Mouse (Mus musculus) neural tube, embryonic 11.5 days (tissue): ENCODE results near the gene Rab3ip. TPM values are rescaled to one million over a fixed set of nuclear protein-coding genes. Genes with fewer than 3 reads are reported as not detected.

Experiments
- ATAC-seq: fragments of 200-750 bp; cut with Nextera tagmentation; 2 replicates; pipeline ENCODE4 v1.8.0; 2017; ENCODE audit warnings: moderate number of reproducible peaks, mild to moderate bottlenecking, moderate TSS enrichment, moderate library complexity; ENCODE audit not compliant: insufficient read depth, low FRiP score, low TSS enrichment
- DNase-seq: peaks from one replicate; pipeline ENCODE4 v3.0.0-alpha.2; 2015; ENCODE audit warnings: low spot score
- H3K27ac ChIP-seq: fragments of 300-500 bp; sonication (generic); 2 replicates; pipeline ENCODE4 v1.5.1; 2014; ENCODE audit warnings: low read depth, mild to moderate bottlenecking, low read length
- H3K27me3 ChIP-seq: fragments of 300-500 bp; sonication (generic); 2 replicates; pipeline ENCODE4 v1.6.1; 2014; ENCODE audit warnings: mild to moderate bottlenecking, low read length, mixed read lengths; ENCODE audit not compliant: control insufficient read depth, insufficient read depth
- H3K36me3 ChIP-seq: fragments of 300-500 bp; sonication (generic); 2 replicates; pipeline ENCODE4 v1.6.1; 2014; ENCODE audit warnings: mild to moderate bottlenecking, low read length, moderate library complexity, mixed read lengths; ENCODE audit not compliant: control insufficient read depth, insufficient read depth
- H3K4me1 ChIP-seq: fragments of 300-500 bp; sonication (generic); 2 replicates; pipeline ENCODE4 v1.6.1; 2014; ENCODE audit warnings: low read length, mixed read lengths; ENCODE audit not compliant: control insufficient read depth, insufficient read depth
- H3K4me2 ChIP-seq: fragments of 300-500 bp; sonication (generic); 2 replicates; pipeline ENCODE4 v1.6.1; 2014; ENCODE audit warnings: low read depth, mild to moderate bottlenecking, moderate library complexity
- H3K4me3 ChIP-seq: fragments of 300-500 bp; sonication (generic); 2 replicates; pipeline ENCODE4 v1.5.1; 2014; ENCODE audit warnings: low read depth, low read length
- H3K9ac ChIP-seq: fragments of 300-500 bp; sonication (generic); 2 replicates; pipeline ENCODE4 v1.6.1; 2014; ENCODE audit warnings: mild to moderate bottlenecking, low read length
- H3K9me3 ChIP-seq: fragments of 300-500 bp; sonication (generic); 2 replicates; pipeline ENCODE4 v1.6.1; 2016; ENCODE audit warnings: low read length; ENCODE audit not compliant: control insufficient read depth
- WGBS: fragments of 180-500 bp; shearing (Covaris S2); extraction: QIAGEN DNeasy Blood & Tissue Kit; methylation state at CpG from one replicate; pipeline ENCODE4 v1.1.7; 2014; 5-methylcytosine and 5-hydroxymethylcytosine counted together
- polyA plus RNA-seq: library from polyadenylated mRNA; unstranded; fragments of >200 nt; fragmentation: Nextera tagmentation; extraction: Ambion mirVana; gene quantifications from 2 replicates; pipeline ENCODE4 v1.2.1, GENCODE M21; 2014

Rab3ip gene
- polyA plus RNA-seq, result 45.8 and 49.1 TPM in 2 replicates

DNA sequence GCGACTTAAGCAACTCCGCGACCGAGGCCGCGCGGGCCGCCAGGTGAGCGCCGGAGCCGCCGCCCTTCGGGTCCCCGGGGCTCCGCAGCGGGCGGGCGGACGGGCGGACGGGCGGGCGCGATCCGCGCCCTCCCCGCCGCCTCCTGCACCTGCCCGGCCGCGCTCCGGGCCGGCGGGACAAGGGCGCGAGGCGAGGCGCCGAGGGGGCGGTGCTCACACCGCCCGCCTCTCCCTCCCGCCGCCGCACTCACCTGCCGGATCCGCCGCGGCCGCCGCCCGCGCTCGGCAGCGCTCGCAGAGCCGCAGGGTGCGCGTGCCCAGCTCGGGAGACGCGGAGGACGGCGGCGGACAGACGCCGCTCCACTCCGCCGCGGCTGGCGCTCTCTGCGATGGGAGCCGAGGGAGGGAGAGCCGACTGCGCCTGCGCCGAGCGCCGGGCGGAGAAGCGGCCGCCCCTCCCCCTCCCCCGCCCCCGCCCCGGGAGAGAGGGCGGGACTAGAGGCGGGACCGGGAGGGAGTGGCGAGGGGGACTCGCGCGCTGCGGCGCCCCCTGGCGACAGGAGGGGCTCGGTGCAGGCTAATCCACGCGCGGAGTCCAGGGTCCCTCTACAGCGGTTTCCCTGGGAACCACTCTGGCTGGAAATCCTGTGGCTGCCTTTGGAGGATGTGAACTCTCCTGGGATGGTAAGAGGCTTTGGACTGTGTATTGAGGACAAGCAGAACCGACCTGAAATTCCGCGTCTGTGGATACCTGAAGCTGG, at the start of gene Rab3ip:
TSS of gene Rab3ip (minus strand) at position 761 of the 761 bp plus-strand sequence.
- DNase-seq, result peak; percentile 97
- H3K27ac ChIP-seq, result peak within 1 kb of the TSS; percentile 67; the same call in 1 of the 2 replicates
- H3K4me3 ChIP-seq, result peak within 1 kb of the TSS; percentile 74
- no peaks in the 10 kb centered on the region for H3K9me3 ChIP-seq
- peak within 1 kb of the TSS; percentile 58 for H3K4me2 ChIP-seq
- under 1% methylated on average over 59 of the region's 103 CpGs for WGBS
- no peaks in the 10 kb centered on the region for H3K36me3 ChIP-seq
- no peaks in the 10 kb centered on the region for H3K27me3 ChIP-seq
- H3K4me1 ChIP-seq, result peaks cover 5% of the 10 kb centered on the region; the same call in 1 of the 2 replicates
- ATAC-seq, result peak; percentile 91
- peak within 1 kb of the TSS; percentile 72 for H3K9ac ChIP-seq

DNA sequence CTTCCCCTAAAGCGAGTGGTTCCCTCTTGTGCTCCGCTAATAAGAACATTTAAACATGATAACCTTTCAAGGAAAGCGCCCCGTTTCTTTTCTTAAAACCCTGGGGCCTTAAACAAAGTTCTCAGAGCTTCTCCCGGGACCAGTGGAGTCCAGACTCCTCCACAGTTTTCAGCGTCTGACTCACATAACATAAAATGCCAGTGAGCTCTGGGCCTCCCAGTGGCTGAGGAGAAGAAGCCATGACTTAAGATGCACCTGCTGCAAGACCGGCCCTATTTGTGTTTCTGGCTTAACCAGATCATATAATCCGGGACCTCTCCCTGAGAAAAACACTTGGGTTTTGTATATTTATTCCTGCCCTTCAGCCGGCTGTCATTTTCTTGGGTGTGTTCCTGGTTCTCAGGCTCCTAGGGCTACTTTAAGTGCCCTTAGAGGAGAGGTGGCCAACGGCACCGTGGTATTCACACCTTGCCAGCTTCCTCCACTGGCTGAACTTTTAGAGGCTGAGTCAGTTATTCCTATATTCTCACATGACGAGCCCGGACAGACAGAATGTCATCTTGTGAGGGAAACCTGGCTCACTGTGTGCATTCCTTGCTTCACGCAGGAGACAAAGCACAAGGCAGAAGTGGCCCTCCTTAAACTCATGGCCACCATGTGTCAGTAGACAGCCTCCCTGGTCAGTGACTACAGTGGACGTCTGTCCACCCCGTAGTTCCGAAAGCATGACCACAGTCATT, 48.3 kb upstream of the Rab3ip start:
- ATAC-seq, result no peak
- no peaks in the 10 kb centered on the region for H3K9me3 ChIP-seq
- no peak overlapping the region for H3K4me2 ChIP-seq
- no peaks in the 10 kb centered on the region for H3K4me1 ChIP-seq
- H3K27me3 ChIP-seq, result no peaks in the 10 kb centered on the region
- DNase-seq, result no peak
- H3K27ac ChIP-seq, result no peak overlapping the region
- no peak overlapping the region for H3K9ac ChIP-seq
- no peaks in the 10 kb centered on the region for H3K36me3 ChIP-seq
- H3K4me3 ChIP-seq, result no peak overlapping the region
- 88% methylated on average over 17 of the region's 17 CpGs for WGBS

DNA sequence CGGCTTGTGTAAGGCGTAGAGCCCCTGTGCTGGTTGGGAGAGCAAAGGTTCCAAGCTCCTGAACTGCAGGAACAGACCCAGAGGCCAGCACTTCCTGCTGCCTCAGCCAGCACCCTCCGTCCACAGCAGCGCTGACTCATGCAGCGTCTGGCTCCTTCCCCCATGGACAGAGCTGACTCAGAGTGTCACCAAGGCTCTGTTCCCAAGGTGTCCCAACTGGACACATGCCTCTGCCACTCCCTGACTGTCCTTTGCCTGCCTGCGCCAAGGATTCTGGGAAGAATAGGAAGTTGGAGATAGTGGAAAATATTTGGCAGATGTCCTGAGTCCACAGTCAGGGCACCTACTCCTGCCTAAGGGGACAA, 45.6 kb upstream of the Rab3ip start:
- no peaks in the 10 kb centered on the region for H3K4me1 ChIP-seq
- DNase-seq, result no peak
- H3K27ac ChIP-seq, result no peak overlapping the region
- H3K36me3 ChIP-seq, result no peaks in the 10 kb centered on the region
- H3K4me3 ChIP-seq, result no peak overlapping the region
- no peak for ATAC-seq
- H3K4me2 ChIP-seq, result no peak overlapping the region
- H3K27me3 ChIP-seq, result no peaks in the 10 kb centered on the region
- no peaks in the 10 kb centered on the region for H3K9me3 ChIP-seq
- whole genome bisulfite sequencing, result 70% methylated on average over 6 of the region's 6 CpGs
- H3K9ac ChIP-seq, result no peak overlapping the region

DNA sequence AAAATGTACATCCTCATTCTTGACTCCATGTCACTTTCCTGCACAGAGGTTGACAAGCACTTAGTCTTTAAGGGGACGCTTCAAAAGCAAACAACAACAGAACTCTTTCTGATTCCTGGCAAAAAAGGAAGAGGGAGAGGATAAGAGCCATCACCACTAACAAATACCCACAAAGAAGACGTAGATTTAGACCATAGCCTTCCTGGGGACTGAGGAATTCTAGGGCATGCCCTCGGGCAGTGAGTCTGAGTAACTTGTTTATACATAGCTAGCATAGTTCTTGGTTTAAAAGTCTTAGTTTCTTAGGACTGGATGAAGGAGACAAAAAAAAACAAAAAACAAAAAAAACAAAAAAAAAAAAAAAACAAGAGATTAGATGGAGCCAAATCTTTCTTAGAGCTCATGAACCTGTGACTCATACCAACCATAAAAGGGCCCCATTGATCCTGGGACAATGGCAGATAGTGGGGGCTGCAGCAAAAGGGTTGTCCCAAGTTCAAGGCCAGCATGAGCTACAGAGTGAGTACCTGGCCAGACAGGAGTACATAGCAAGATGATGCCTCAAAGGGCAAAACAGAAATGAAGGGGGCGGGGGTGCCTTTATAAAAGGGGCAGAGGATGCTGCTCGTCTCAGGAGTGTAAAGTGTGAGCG, 45.1 kb upstream of the Rab3ip start:
- Histone ChIP-seq H3K27me3 (no peaks in the 10 kb centered on the region), H3K4me1 (no peaks in the 10 kb centered on the region), H3K36me3 (no peaks in the 10 kb centered on the region), H3K27ac (no peak overlapping the region), H3K9me3 (no peaks in the 10 kb centered on the region), H3K9ac (no peak overlapping the region), H3K4me3 (no peak overlapping the region), H3K4me2 (no peak overlapping the region)
- WGBS, result 74% methylated on average over 6 of the region's 6 CpGs
- DNase-seq, result no peak
- ATAC-seq, result no peak

DNA sequence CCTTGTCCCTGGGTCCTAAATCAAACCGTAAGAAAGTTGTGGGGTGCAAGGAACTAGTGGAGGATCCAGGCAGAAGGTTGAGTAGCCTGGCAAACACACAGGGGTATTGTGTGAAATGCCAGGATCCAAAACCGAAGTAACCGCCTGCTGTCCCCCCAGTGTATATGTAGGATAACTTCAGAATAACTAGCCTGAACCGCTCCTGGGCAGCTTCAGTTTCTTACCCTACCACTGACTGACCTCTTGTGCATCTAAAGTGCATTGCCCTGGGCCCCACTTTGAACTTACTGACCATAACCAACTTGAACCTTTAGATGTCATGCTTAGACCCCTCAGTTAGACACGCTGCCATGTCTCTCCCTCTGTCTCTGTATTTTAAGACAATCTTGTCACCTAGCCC, 44.6 kb upstream of the Rab3ip start:
- no peak overlapping the region for H3K4me2 ChIP-seq
- ATAC-seq (no peak), DNase-seq (no peak)
- WGBS, result 79% methylated on average over 5 of the region's 5 CpGs
- H3K4me1 ChIP-seq, result no peaks in the 10 kb centered on the region
- H3K27me3 ChIP-seq, result no peaks in the 10 kb centered on the region
- H3K9ac ChIP-seq, result no peak overlapping the region
- no peak overlapping the region for H3K27ac ChIP-seq
- no peak overlapping the region for H3K4me3 ChIP-seq
- H3K9me3 ChIP-seq, result no peaks in the 10 kb centered on the region
- no peaks in the 10 kb centered on the region for H3K36me3 ChIP-seq

DNA sequence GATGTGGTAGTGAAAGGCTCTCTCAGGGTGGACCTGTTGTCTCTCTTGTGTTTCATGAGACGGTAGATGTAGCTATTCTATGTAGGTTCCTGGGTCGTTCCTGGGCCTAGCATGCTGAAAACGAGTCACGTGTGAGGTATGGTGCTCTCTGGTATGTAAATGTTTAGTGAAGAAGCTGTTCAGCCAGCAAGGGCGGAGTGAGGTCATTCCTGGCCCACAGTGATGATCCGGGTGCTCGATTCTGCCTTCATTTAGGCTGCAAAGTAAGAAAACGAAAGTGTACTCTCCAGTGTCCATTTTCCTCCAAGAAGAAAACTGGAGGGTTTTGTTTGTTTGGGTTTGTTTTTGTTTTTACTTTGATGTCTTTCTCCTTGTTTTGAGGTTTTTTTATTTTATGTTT, 43.4 kb upstream of the Rab3ip start:
- ATAC-seq (no peak), DNase-seq (no peak)
- 89% methylated on average over 8 of the region's 8 CpGs for WGBS
- H3K36me3 ChIP-seq, result no peaks in the 10 kb centered on the region
- no peaks in the 10 kb centered on the region for H3K4me1 ChIP-seq
- H3K9ac ChIP-seq, result no peak overlapping the region
- no peaks in the 10 kb centered on the region for H3K27me3 ChIP-seq
- no peak overlapping the region for H3K4me2 ChIP-seq
- H3K9me3 ChIP-seq, result no peaks in the 10 kb centered on the region
- no peak overlapping the region for H3K27ac ChIP-seq
- no peak overlapping the region for H3K4me3 ChIP-seq

DNA sequence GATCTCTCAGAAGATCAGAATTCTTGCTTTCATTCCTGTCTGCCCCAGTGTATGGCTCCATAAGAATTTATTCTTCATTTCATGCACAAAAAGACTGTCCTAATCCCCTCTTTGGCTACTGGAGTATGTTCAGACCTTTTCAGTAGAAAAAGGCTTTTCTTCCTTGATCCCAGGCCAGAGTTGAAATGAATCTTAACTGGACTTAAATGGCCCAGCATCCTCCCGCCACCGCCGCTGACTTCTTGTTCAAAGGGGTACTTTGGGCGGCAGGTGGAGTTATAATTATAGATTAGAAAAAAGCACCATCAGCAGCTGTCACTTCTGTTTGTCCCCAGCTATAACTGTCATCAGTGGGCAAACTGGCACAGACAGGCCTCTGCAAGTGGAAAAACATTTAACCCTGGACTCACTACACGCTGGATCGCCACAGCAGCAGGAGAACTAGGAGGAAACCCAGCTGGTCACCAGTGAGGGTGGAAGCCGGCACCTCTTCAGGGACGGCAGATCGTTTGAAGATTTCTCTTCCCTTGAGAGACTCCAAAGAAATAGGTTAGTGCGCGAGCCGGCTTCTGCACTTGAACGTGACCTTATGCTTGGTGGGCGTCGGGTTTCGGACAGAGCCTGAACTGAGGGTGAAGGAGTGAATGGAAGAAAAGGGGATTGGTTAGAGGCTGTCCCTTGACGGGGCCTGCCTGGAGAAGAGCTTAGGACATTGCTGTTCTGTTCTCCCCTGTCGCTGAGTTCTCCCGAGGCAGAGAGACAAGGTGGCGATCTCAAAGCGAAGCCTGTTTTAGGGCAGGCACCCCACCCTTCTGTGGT, 35.9 kb upstream of the Rab3ip start, which contains the start of gene Best3:
TSS of gene Best3 (plus strand) at position 51 of the 819 bp plus-strand sequence.
- no peak within 1 kb of the TSS for H3K27ac ChIP-seq
- no peak within 1 kb of the TSS for H3K4me2 ChIP-seq
- no peaks in the 10 kb centered on the region for H3K36me3 ChIP-seq
- no peak within 1 kb of the TSS for H3K4me3 ChIP-seq
- ATAC-seq, result no peak
- H3K9ac ChIP-seq, result no peak within 1 kb of the TSS
- DNase-seq, result no peak
- WGBS, result 57% methylated on average over 21 of the region's 21 CpGs
- no peaks in the 10 kb centered on the region for H3K27me3 ChIP-seq
- no peaks in the 10 kb centered on the region for H3K4me1 ChIP-seq
- no peaks in the 10 kb centered on the region for H3K9me3 ChIP-seq

DNA sequence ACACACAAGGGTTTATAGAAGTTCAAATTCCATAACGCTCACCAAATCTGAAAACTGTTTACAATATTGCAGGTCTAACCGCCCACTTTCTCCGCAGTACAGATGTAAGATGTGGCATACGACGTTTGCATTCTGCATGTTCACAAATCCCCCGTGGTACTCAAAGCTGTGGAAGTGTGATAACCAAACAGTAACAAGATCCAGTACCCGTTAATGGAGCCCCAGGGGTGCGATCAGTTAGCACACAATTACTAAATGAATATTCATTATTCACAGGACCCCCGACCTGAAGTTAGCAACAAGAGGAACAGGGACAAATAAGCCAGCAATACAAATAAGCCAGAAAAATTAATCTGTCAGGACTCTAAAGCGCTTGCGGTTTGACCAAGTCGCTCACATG, 34.3 kb upstream of the Rab3ip start:
- Histone ChIP-seq H3K27ac (no peak overlapping the region), H3K4me1 (no peaks in the 10 kb centered on the region), H3K27me3 (no peaks in the 10 kb centered on the region), H3K9me3 (no peaks in the 10 kb centered on the region), H3K4me3 (no peak overlapping the region), H3K9ac (no peak overlapping the region), H3K36me3 (no peaks in the 10 kb centered on the region), H3K4me2 (no peak overlapping the region)
- ATAC-seq, result no peak
- no peak for DNase-seq
- WGBS, result 73% methylated on average over 12 of the region's 12 CpGs
